Mouse (Mus musculus): ENCODE data around the gene Babam2.
A peak's percentile ranks its signal among the peaks of the same experiment; 100 is the strongest.

Gene Babam2

GRCm38 (mm10) chr5:32124957-32125356 lies 427.5 kb downstream of the Babam2 start:
- DNase-seq (ENCODE audit: low read depth, low spot score) = no peak

GRCm38 (mm10) chr5:32127226-32127625 lies 429.7 kb downstream of the Babam2 start:
- no peak for DNase-seq (ENCODE audit: low read depth, low spot score)

- DNase-seq (ENCODE audit: low read depth, low spot score) = no peak
These were observed 430.4 kb downstream of the Babam2 start for GRCm38 (mm10) chr5:32127927-32128326.

- DNase-seq (ENCODE audit: low read depth, low spot score) = peak; percentile 56
These were observed 435.6 kb downstream of the Babam2 start for GRCm38 (mm10) chr5:32132971-32133501.

GRCm38 (mm10) chr5:32133549-32134004 lies 436.1 kb downstream of the Babam2 start:
- DNase-seq (ENCODE audit: low read depth, low spot score) = peak; percentile 51

- no peak for DNase-seq (ENCODE audit: low read depth, low spot score)
These were observed 436.7 kb downstream of the Babam2 start for GRCm38 (mm10) chr5:32134051-32134732.

Measured in forelimb bud, embryonic 11.5 days (tissue).